Mouse (Mus musculus) stomach, embryonic 16.5 days (tissue): ENCODE measurements around the gene Slc26a5. TPM values are rescaled to one million over a fixed set of nuclear protein-coding genes. Genes with fewer than 3 reads are reported as not detected.

ENCODE experiments used
- ATAC-seq: fragments of 200-750 bp; cut with Nextera tagmentation; 2 replicates; pipeline ENCODE4 v1.8.0; 2017; ENCODE audit warnings: moderate number of reproducible peaks, moderate TSS enrichment; ENCODE audit not compliant: insufficient read depth, low FRiP score
- H3K27ac ChIP-seq: fragments of 300-500 bp; sonication (generic); 2 replicates; pipeline ENCODE4 v1.5.1; 2014; ENCODE audit warnings: low read length
- H3K27me3 ChIP-seq: fragments of 300-500 bp; sonication (generic); 2 replicates; pipeline ENCODE4 v1.6.1; 2014; ENCODE audit warnings: low read length, control low read depth, mixed read lengths; ENCODE audit not compliant: control insufficient read depth, insufficient read depth
- H3K36me3 ChIP-seq: fragments of 300-500 bp; sonication (generic); 2 replicates; pipeline ENCODE4 v1.6.1; 2014; ENCODE audit warnings: low read length; ENCODE audit not compliant: control insufficient read depth, insufficient read depth
- H3K4me1 ChIP-seq: fragments of 300-500 bp; sonication (generic); 2 replicates; pipeline ENCODE4 v1.6.1; 2014; ENCODE audit warnings: low read length, control low read depth, mixed read lengths; ENCODE audit not compliant: control insufficient read depth, insufficient read depth
- H3K4me2 ChIP-seq: fragments of 300-500 bp; sonication (generic); 2 replicates; pipeline ENCODE4 v1.6.1; 2014; ENCODE audit warnings: low read depth, low read length, mixed read lengths
- H3K4me3 ChIP-seq: fragments of 300-500 bp; sonication (generic); replicated peaks from 2 replicates; pipeline ENCODE4 v1.5.1; 2014; ENCODE audit warnings: mild to moderate bottlenecking, low read length
- H3K9ac ChIP-seq: fragments of 300-500 bp; sonication (generic); 2 replicates; pipeline ENCODE4 v1.6.1; 2014; ENCODE audit warnings: low read length
- H3K9me3 ChIP-seq: fragments of 300-500 bp; sonication (generic); replicated peaks from 2 replicates; pipeline ENCODE4 v1.6.1; 2016; ENCODE audit warnings: low read length, control low read depth; ENCODE audit not compliant: control insufficient read depth
- WGBS: fragments of 180-500 bp; shearing (Covaris S2); extraction: QIAGEN DNeasy Blood & Tissue Kit; methylation state at CpG from one replicate; pipeline ENCODE4 v1.1.7; 2014; 5-methylcytosine and 5-hydroxymethylcytosine counted together
- polyA plus RNA-seq: library from polyadenylated mRNA; unstranded; fragments of >200 nt; fragmentation: Nextera tagmentation; extraction: Ambion mirVana; gene quantifications from 2 replicates; pipeline ENCODE4 v1.2.1, GENCODE M21; 2015

The Slc26a5 gene
- polyA plus RNA-seq, result not detected in 2 replicates

- no peak for ATAC-seq
- Histone ChIP-seq H3K4me2 (peak within 1 kb of the TSS; percentile 53), H3K4me1 (0 out of 2 replicates have a peak, but pooled peaks cover 4% of the 10 kb centered on the region), H3K27ac (no peak within 1 kb of the TSS), H3K4me3 (peak within 1 kb of the TSS; percentile 26), H3K9ac (no peak within 1 kb of the TSS), H3K27me3 (no peaks in the 10 kb centered on the region; the same call in 1 of the 2 replicates), H3K36me3 (no peaks in the 10 kb centered on the region), H3K9me3 (no peaks in the 10 kb centered on the region)
- 2% methylated on average over 29 of the region's 29 CpGs for WGBS
Measured at GRCm38 (mm10) chr5:21865346-21866107, at the start of gene Slc26a5. Slc26a5 (minus strand) TSS chr5:21865604.

GRCm38 (mm10) chr5:21914776-21915175, 49.4 kb upstream of the Slc26a5 start:
- ATAC-seq, result no peak

GRCm38 (mm10) chr5:21912835-21913530, 47.6 kb upstream of the Slc26a5 start:
- Histone ChIP-seq H3K27me3 (no peaks in the 10 kb centered on the region), H3K4me3 (no peak overlapping the region), H3K27ac (no peak overlapping the region), H3K9ac (no peak overlapping the region), H3K36me3 (no peaks in the 10 kb centered on the region), H3K4me2 (no peak overlapping the region), H3K4me1 (no peaks in the 10 kb centered on the region), H3K9me3 (no peaks in the 10 kb centered on the region)
- WGBS, result 77% methylated on average over 23 of the region's 23 CpGs
- ATAC-seq, result no peak

More at GRCm38 (mm10) chr5:21914776-21915175, 49.4 kb upstream of the Slc26a5 start:
- Histone ChIP-seq H3K27ac (no peak overlapping the region), H3K9me3 (no peaks in the 10 kb centered on the region), H3K27me3 (no peaks in the 10 kb centered on the region), H3K36me3 (no peaks in the 10 kb centered on the region), H3K4me2 (no peak overlapping the region), H3K4me3 (no peak overlapping the region), H3K9ac (no peak overlapping the region), H3K4me1 (no peaks in the 10 kb centered on the region)
- 48% methylated on average over 3 of the region's 3 CpGs for WGBS

- H3K27ac ChIP-seq, result no peak overlapping the region
- no peak overlapping the region for H3K4me3 ChIP-seq
- H3K27me3 ChIP-seq, result no peaks in the 10 kb centered on the region
- H3K4me2 ChIP-seq, result no peak overlapping the region
- ATAC-seq, result no peak
- no peaks in the 10 kb centered on the region for H3K9me3 ChIP-seq
- no peaks in the 10 kb centered on the region for H3K4me1 ChIP-seq
- 91% methylated on average over 12 of the region's 12 CpGs for WGBS
- no peaks in the 10 kb centered on the region for H3K36me3 ChIP-seq
- no peak overlapping the region for H3K9ac ChIP-seq
Measured at GRCm38 (mm10) chr5:21910726-21911125, 45.3 kb upstream of the Slc26a5 start.

GRCm38 (mm10) chr5:21909713-21910112, 44.3 kb upstream of the Slc26a5 start:
- Histone ChIP-seq H3K27ac (no peak overlapping the region), H3K27me3 (no peaks in the 10 kb centered on the region), H3K36me3 (no peaks in the 10 kb centered on the region), H3K4me3 (no peak overlapping the region), H3K4me2 (no peak overlapping the region), H3K4me1 (no peaks in the 10 kb centered on the region), H3K9ac (no peak overlapping the region), H3K9me3 (no peaks in the 10 kb centered on the region)
- no peak for ATAC-seq
- 76% methylated on average over 3 of the region's 3 CpGs for WGBS

- Histone ChIP-seq H3K27ac (no peak overlapping the region), H3K9ac (no peak overlapping the region), H3K4me3 (no peak overlapping the region), H3K9me3 (no peaks in the 10 kb centered on the region), H3K36me3 (no peaks in the 10 kb centered on the region), H3K4me2 (no peak overlapping the region), H3K27me3 (no peaks in the 10 kb centered on the region), H3K4me1 (0 out of 2 replicates have a peak, but pooled peaks cover 3% of the 10 kb centered on the region)
- no peak for ATAC-seq
- WGBS, result 61% methylated on average over 12 of the region's 12 CpGs
Measured at GRCm38 (mm10) chr5:21901411-21901810, 36.0 kb upstream of the Slc26a5 start.

- no peaks in the 10 kb centered on the region for H3K9me3 ChIP-seq
- H3K4me1 ChIP-seq, result 0 out of 2 replicates have a peak, but pooled peaks cover 3% of the 10 kb centered on the region
- ATAC-seq, result no peak
- no peaks in the 10 kb centered on the region for H3K36me3 ChIP-seq
- WGBS, result 54% methylated on average over 6 of the region's 6 CpGs
- H3K27me3 ChIP-seq, result no peaks in the 10 kb centered on the region
- H3K4me3 ChIP-seq, result no peak overlapping the region
- H3K9ac ChIP-seq, result no peak overlapping the region
- H3K27ac ChIP-seq, result no peak overlapping the region
- H3K4me2 ChIP-seq, result no peak overlapping the region
Measured at GRCm38 (mm10) chr5:21900891-21901290, 35.5 kb upstream of the Slc26a5 start.

- H3K9me3 ChIP-seq, result no peaks in the 10 kb centered on the region
- no peaks in the 10 kb centered on the region for H3K27me3 ChIP-seq
- WGBS, result 84% methylated on average over 6 of the region's 6 CpGs
- H3K27ac ChIP-seq, result no peak overlapping the region
- H3K9ac ChIP-seq, result no peak overlapping the region
- H3K36me3 ChIP-seq, result no peaks in the 10 kb centered on the region
- no peak for ATAC-seq
- H3K4me2 ChIP-seq, result no peak overlapping the region
- no peak overlapping the region for H3K4me3 ChIP-seq
- 0 out of 2 replicates have a peak, but pooled peaks cover 3% of the 10 kb centered on the region for H3K4me1 ChIP-seq
Measured at GRCm38 (mm10) chr5:21898875-21899274, 33.5 kb upstream of the Slc26a5 start.

GRCm38 (mm10) chr5:21896586-21896985, 31.2 kb upstream of the Slc26a5 start:
- Histone ChIP-seq H3K27ac (no peak overlapping the region), H3K4me2 (no peak overlapping the region), H3K4me1 (0 out of 2 replicates have a peak, but pooled peaks cover 3% of the 10 kb centered on the region), H3K27me3 (no peaks in the 10 kb centered on the region), H3K9me3 (no peaks in the 10 kb centered on the region), H3K9ac (no peak overlapping the region), H3K36me3 (no peaks in the 10 kb centered on the region), H3K4me3 (no peak overlapping the region)
- no peak for ATAC-seq
- WGBS, result 68% methylated on average over 14 of the region's 14 CpGs
